Mouse (Mus musculus) Patski (cell line): Measurements from ENCODE around the gene Gm26938. TPM values are rescaled to one million over a fixed set of nuclear protein-coding genes. Genes with fewer than 3 reads are reported as not detected.

Experiments
- ATAC-seq: fragments of 100-300 bp; one replicate; pipeline ENCODE4 v1.8.0; 2021
- CTCF ChIA-PET: fragments of 350-600 bp; sonication (Branson Sonifier 250); formaldehyde crosslinking; loops from one replicate; lab custom pipeline; 2022; ENCODE audit warnings: inconsistent platforms; lab: Charles Lee
- POLR2A ChIA-PET: fragments of 350-600 bp; sonication (Branson Sonifier 250); formaldehyde crosslinking; loops from one replicate; lab custom pipeline; 2022; ENCODE audit warnings: antibody characterized with exemption, inconsistent platforms; lab: Charles Lee
- DNase-seq: peaks from one replicate; pipeline ENCODE4 v3.0.0-alpha.2; 2011; ENCODE audit warnings: low read depth, low spot score
- H3K27me3 ChIP-seq: fragments of 371-371 bp; one replicate; pipeline ENCODE4 v1.5.1; 2021
- CTCF ChIP-seq: fragments of 100-300 bp; IDR thresholded peaks from one replicate; pipeline ENCODE4 v1.5.1; 2021
- in situ Hi-C: fragments of 300-500 bp; cut with MboI; formaldehyde crosslinking; loops from 3 replicates; pipeline ENCODE4 v1.11.1; 2018; ENCODE audit warnings: low pct_unique_long_range_greater_than_20kb, mixed read lengths
- polyA plus RNA-seq: library from polyadenylated mRNA; unstranded; gene quantifications from one replicate; pipeline ENCODE4 v1.2.3, GENCODE M21; 2021

Gene Gm26938
- polyA plus RNA-seq, 1 experiment from 2014 or later = not detected

DNA sequence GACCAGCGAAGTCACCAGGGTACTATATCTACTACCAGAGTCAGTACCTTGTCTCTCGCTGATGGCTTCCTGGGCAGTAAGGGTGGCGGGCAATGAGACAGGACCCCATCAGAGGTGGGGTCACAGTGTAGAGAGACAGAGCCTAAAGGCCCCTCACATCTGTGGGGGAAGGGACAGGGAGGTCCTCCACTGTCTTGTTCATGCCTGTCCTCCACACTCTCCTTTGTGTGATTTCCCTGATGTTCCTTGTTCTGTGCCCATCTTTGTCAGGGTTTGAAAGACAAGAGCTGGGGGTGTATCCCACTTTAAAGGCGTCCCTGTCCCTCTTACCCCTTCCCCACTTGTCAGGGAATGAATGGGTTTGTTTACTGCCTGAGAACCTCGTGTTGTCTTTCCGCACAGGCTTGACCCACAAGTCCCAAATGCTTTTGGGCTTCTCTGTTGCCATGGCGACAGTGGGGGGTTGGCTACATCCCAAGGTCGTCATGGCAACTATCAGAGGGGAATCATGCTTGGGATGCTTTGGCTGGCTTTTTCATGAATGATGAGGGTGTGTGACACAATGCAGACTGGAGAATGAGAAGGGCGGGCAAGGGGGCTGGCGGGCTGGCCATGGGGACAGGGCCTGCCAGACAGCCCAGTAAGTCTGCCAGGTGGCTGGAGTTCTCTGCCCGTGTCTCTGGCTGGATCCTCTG lies 28.6 kb downstream of the Gm26938 start:
- in situ Hi-C loops = no loop called here
- no peak for TF ChIP-seq CTCF
- peak; percentile 85 for DNase-seq
- H3K27me3 ChIP-seq = no peaks in the 10 kb centered on the region
- CTCF ChIA-PET = interaction anchor here (1.2 to 1.6 kb wide), 2 partner anchors 8 to 22 kb away, joined by 3 to 4 read pairs; partner anchors contain the start of gene Ints1
- POLR2A ChIA-PET = interaction anchor here (0.7 kb wide), 1 partner anchor 752 kb away, joined by 4 read pairs; no protein-coding TSS in a partner anchor
- peak; percentile 6 for ATAC-seq

DNA sequence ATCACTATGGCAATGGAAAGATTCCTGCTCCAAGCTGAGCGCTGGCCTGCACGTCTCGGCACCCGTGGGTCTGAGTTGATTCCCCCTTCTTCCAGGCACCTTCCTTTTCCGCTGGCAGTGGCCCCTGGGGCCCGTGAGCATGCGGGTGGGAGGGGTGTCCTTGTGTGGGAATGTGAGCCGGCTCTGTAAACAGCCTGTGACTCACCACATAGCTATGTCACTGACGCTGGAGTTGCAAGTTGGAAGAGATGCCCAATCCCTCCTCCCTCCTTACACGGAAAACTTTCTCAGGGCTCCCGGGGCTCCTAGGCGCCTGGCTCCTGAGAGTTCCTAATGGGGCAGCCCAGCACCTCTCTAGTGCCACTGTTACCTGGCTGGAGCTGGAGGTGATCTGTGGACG lies 29.3 kb downstream of the Gm26938 start:
- H3K27me3 ChIP-seq = no peaks in the 10 kb centered on the region
- ATAC-seq = peak; percentile 40
- POLR2A ChIA-PET = interaction anchor here (0.6 to 1.0 kb wide), 2 partner anchors 10 to 20 kb away, joined by 3 read pairs; no protein-coding TSS in a partner anchor
- CTCF ChIA-PET = interaction anchor here (1.1 to 1.6 kb wide), 2 partner anchors 9 to 15 kb away, joined by 3 read pairs; no protein-coding TSS in a partner anchor
- peak; percentile 97 for DNase-seq
- in situ Hi-C loops = no loop called here
- TF ChIP-seq CTCF = no peak

DNA sequence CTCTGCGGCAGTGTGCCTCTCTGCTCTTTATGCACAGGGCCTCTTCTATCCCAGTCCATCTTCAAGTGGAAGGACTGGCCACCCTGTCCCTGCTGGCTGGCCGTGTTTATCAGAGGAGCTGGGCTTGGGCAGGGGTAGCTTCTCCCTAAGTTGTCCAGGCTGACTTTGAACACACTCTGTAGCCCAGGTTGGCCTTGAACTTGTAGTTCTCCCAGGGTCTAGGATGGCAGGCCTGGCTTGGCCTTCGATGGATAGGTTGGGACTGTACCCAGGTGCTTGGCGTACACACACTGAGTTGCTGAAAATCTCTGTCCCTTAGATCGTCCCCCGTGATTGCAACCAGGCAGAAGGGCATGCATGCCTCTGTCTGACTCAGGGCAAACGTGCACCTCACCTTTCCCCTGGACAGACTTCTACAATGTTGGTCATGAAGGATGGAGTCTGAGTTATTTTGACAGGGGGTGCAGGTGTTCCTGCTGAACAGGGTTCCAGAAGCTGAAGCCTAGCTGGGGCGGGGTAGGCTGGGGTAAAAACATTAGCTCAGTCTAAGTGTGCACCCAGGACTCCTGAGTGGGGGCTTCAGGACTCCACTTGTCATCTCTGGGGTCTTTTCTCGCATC lies 30.1 kb downstream of the Gm26938 start:
- H3K27me3 ChIP-seq = no peaks in the 10 kb centered on the region
- no peak for ATAC-seq
- ChIA-PET CTCF (interaction anchor here (1.1 to 1.6 kb wide), 2 partner anchors 10 to 16 kb away, joined by 3 read pairs; no protein-coding TSS in a partner anchor), POLR2A (interaction anchor here (0.6 to 1.0 kb wide), 2 partner anchors 11 to 34 kb away, joined by 3 read pairs; no protein-coding TSS in a partner anchor)
- no peak for DNase-seq
- in situ Hi-C loops = no loop called here
- no peak for TF ChIP-seq CTCF

DNA sequence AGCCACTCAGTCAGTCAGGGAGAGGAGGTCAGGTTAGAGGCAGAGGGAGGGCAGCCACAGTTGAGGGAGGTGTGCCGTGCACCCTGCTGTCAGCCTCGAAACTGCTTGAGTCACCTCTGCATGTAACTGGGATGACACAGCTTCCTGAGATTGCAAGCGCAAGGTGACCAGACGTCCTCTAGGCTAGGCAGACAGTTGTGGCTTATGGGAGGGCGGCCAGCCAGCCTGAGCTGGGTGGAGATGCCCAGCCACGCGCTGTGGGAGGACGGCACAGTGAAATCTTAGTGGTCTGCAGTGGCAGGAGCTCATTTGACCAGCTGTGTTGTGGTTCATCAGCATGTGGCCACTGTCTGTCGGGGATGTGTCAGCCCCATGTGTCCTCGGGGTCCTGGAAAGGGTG lies 31.3 kb downstream of the Gm26938 start:
- in situ Hi-C loops = no loop called here
- no peak for TF ChIP-seq CTCF
- H3K27me3 ChIP-seq = no peaks in the 10 kb centered on the region
- CTCF ChIA-PET = interaction anchor here (0.8 to 2.9 kb wide), 2 partner anchors 11 to 23 kb away, joined by 3 to 12 read pairs; no protein-coding TSS in a partner anchor
- ATAC-seq (peak; percentile 13), DNase-seq (peak; percentile 85)
- POLR2A ChIA-PET = interaction anchor here (1.0 kb wide), 1 partner anchor 11 kb away, joined by 3 read pairs; no protein-coding TSS in a partner anchor

DNA sequence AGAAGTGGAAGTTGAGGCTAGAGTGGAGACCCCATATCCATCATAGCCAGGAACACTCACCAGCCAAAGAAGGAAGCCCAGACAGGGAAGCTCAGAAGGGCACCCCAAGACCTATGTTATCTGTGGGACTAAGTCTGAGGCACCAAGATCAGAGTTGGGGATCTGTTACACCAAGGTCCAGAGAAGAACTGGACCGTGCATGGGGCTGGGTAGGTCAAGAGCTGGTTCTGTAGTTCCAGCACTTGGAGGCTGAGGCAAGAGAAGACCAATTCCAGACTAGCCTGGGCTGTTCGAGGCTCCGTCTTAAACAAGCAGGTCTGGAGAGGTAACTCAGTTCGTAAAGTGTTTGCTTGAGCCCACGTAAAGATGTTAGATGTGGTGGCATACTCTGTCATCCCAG lies 32.1 kb downstream of the Gm26938 start:
- CTCF ChIA-PET = interaction anchor here (0.8 to 2.9 kb wide), 3 partner anchors 10 to 24 kb away, joined by 3 to 12 read pairs (median 8); partner anchors contain the start of gene Ints1
- in situ Hi-C loops = no loop called here
- no peaks in the 10 kb centered on the region for H3K27me3 ChIP-seq

DNA sequence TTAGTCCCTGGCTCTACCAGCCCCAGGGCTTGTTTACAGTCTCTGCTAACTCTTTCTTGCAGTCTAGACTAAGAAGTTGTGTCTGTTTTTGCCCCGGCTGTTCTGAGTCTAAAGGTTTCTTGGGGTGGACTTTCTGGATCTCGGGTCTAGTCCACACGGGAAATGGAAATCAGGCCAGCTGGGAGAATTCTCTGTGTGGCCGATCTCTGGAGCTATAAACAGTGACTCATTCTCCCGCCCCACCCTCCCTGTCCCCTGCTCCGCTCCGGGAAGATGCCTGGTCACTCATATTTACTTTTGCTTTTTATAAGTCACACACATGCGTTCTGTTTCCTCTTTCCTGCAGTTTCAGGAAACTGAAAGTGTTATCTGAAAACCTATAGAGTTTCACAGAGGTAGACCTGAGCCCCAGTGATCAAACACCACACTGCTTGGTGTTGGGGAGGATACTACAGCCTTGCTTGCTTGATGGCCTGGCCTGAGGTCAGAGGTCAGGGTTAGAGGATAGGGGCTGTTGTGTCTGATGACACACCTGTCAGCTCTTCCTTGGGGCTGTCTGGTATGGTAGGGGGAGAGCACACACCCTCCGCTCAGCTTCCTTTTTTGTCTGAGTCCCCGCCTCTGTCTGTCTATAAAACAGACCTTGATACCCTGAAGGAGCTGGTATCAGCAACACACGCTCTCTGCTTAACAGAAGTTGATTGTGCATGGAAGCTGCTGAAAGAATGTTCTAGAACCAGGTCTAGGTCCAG lies 32.7 kb downstream of the Gm26938 start:
- POLR2A ChIA-PET = interaction anchor here (0.8 to 1.0 kb wide), 2 partner anchors 61 to 625 kb away, joined by 3 to 4 read pairs; partner anchors contain the start of gene Eif3b
- in situ Hi-C loops = no loop called here
- DNase-seq (no peak), ATAC-seq (no peak)
- no peaks in the 10 kb centered on the region for H3K27me3 ChIP-seq
- no peak for TF ChIP-seq CTCF
- CTCF ChIA-PET = interaction anchor here (1.8 to 2.9 kb wide), 2 partner anchors 18 to 24 kb away, joined by 8 to 12 read pairs; partner anchors contain the start of gene Ints1

More for the DNA sequence above, 32.1 kb downstream of the Gm26938 start:
- DNase-seq = no peak
- no peak for TF ChIP-seq CTCF
- no peak for ATAC-seq
- POLR2A ChIA-PET = interaction anchor here (0.8 to 1.0 kb wide), 3 partner anchors 12 to 625 kb away, joined by 3 to 4 read pairs (median 3); partner anchors contain the start of gene Eif3b

DNA sequence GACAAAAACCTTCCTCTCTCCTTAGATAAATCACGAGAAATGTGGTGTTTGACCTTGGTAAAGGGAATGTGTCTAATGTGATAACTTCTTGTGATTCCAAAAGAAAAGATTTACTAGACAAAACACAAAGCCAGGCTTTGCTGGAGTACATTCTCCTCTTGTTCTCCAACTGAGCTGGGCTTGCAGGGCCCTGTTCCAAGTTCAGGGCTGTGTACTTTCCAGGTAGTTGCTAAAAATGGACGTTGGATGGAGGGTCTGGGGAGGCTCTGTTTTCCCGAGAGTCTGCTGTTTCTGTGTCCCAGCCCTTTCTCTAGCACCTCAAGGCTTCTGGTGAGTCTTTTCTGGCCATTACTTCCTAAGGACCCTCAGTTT lies 33.3 kb downstream of the Gm26938 start:
- no peak for DNase-seq
- H3K27me3 ChIP-seq = no peaks in the 10 kb centered on the region
- no peak for ATAC-seq
- CTCF ChIA-PET = interaction anchor here (1.1 to 2.9 kb wide), 3 partner anchors 17 to 25 kb away, joined by 5 to 12 read pairs (median 8); partner anchors contain the start of gene Ints1
- in situ Hi-C loops = no loop called here
- POLR2A ChIA-PET = interaction anchor here (1.0 kb wide), 1 partner anchor 14 kb away, joined by 3 read pairs; no protein-coding TSS in a partner anchor
- no peak for TF ChIP-seq CTCF

DNA sequence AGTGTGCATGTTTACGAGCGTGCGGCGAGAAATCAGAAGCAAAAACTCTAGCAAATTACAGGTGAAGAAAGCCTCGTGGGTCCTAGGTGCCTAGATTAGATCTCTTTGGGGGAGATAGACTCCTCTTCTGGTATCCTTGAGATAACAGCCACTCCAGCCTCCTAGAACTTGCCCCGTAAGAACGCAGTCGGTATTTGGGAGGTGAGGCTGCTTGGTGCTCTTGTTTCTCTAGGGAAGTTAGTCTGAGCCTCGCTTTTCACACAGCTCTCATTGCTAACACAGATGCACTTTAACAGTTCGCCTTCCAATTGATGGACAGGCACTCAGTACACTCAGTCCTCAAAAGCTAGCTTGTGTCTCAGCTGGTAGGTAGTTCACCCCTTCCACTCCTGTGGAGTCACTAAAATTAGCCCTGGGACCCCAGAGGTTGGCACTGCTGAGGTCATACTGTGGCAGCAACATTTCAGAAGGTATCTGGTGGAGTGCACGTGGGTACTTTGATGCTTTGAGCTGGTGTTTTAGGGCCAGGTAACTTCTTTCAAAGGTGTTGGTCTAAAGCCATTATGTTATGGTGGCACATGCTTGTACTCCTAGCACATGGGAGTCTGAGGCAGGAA lies 33.9 kb downstream of the Gm26938 start:
- ChIA-PET CTCF (interaction anchor here (1.1 to 2.9 kb wide), 2 partner anchors 22 to 26 kb away, joined by 5 to 12 read pairs; no protein-coding TSS in a partner anchor), POLR2A (interaction anchor here (0.7 to 2.1 kb wide), 5 partner anchors 8 to 215 kb away, joined by 3 to 6 read pairs (median 3); partner anchors contain the start of genes Gm26938 and Psmg3)
- ATAC-seq = no peak
- in situ Hi-C loops = no loop called here
- no peak for DNase-seq
- no peaks in the 10 kb centered on the region for H3K27me3 ChIP-seq
- TF ChIP-seq CTCF = no peak
